Mouse (Mus musculus) ES-E14 (cell line): ENCODE measurements around the gene Coq7.

Experiments used
- CHD2 ChIP-seq: IDR thresholded peaks from 2 replicates; pipeline ENCODE4 v1.6.1; 2014; ENCODE audit warnings: mild to moderate bottlenecking, low read depth, low read length, inconsistent platforms
- HCFC1 ChIP-seq: IDR thresholded peaks from 2 replicates; pipeline ENCODE4 v1.6.1; 2012; ENCODE audit warnings: low read length, inconsistent platforms, borderline replicate concordance; ENCODE audit not compliant: insufficient read depth
- MAFK ChIP-seq: IDR thresholded peaks from 2 replicates; pipeline ENCODE4 v1.6.1; 2014; ENCODE audit warnings: mild to moderate bottlenecking, low read depth, low read length, inconsistent platforms; ENCODE audit not compliant: insufficient read depth
- ZC3H11A ChIP-seq: IDR thresholded peaks from 2 replicates; pipeline ENCODE4 v1.6.1; 2012; ENCODE audit warnings: low read depth, mild to moderate bottlenecking, inconsistent platforms, low read length, borderline replicate concordance
- ZNF384 ChIP-seq: IDR thresholded peaks from 2 replicates; pipeline ENCODE4 v1.6.1; 2012; ENCODE audit warnings: low read depth, low read length, inconsistent platforms

DNA sequence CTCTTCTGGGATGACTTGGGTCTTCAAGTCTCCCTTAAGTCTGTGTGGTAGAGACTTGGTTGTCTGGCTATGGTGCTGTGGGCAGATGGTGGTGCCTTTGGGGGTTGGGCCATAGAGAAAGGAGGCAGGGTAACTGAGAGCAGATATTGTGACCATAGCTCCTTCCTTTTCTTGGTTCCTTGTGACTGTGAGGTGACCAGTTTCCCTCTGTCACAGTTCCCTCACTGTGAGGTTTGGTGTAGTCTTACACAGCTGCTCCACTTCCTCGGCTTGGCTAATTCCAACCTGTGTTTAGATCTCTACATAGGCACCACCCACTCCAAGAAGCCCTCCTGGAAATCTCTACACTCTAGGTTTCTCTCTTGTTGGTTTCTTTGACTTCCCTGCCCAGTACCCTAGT, 49.2 kb downstream of the Coq7 start:
- no peak for TF ChIP-seq ZC3H11A
- TF ChIP-seq MAFK, result no peak
- no peak for TF ChIP-seq HCFC1
- no peak for TF ChIP-seq ZNF384
- no peak for TF ChIP-seq CHD2
